Mouse (Mus musculus) limb, embryonic 14.5 days (tissue): ENCODE measurements around the gene Zfp865. TPM values are rescaled to one million over a fixed set of nuclear protein-coding genes. Genes with fewer than 3 reads are reported as not detected.

ENCODE experiments used
- ATAC-seq: fragments of 200-750 bp; cut with Nextera tagmentation; 2 replicates; pipeline ENCODE4 v1.8.0; 2017; ENCODE audit warnings: low read depth, moderate number of reproducible peaks, moderate TSS enrichment; ENCODE audit not compliant: low FRiP score
- DNase-seq: peaks from one replicate; pipeline ENCODE4 v3.0.0-alpha.2; 2015; ENCODE audit warnings: low spot score
- H3K27ac ChIP-seq: fragments of 300-500 bp; sonication (generic); replicated peaks from 2 replicates; pipeline ENCODE4 v1.5.1; 2014; ENCODE audit warnings: low read depth, mild to moderate bottlenecking, low read length, moderate library complexity, mixed read lengths
- H3K27me3 ChIP-seq: fragments of 300-500 bp; sonication (generic); 2 replicates; pipeline ENCODE4 v1.6.1; 2014; ENCODE audit warnings: low read length, mixed read lengths; ENCODE audit not compliant: control insufficient read depth, insufficient read depth
- H3K36me3 ChIP-seq: fragments of 300-500 bp; sonication (generic); 2 replicates; pipeline ENCODE4 v1.6.1; 2014; ENCODE audit warnings: mild to moderate bottlenecking, low read length, moderate library complexity, mixed read lengths; ENCODE audit not compliant: control insufficient read depth, insufficient read depth
- H3K4me1 ChIP-seq: fragments of 300-500 bp; sonication (generic); 2 replicates; pipeline ENCODE4 v1.6.1; 2014; ENCODE audit warnings: antibody characterized with exemption, low read length, mixed read lengths; ENCODE audit not compliant: control insufficient read depth, insufficient read depth
- H3K4me2 ChIP-seq: fragments of 300-500 bp; sonication (generic); replicated peaks from 2 replicates; pipeline ENCODE4 v1.6.1; 2014; ENCODE audit warnings: low read depth, mild to moderate bottlenecking, low read length, moderate library complexity; ENCODE audit not compliant: severe bottlenecking
- H3K4me3 ChIP-seq: fragments of 300-500 bp; sonication (generic); replicated peaks from 2 replicates; pipeline ENCODE4 v1.5.1; 2014; ENCODE audit warnings: low read length
- H3K9ac ChIP-seq: fragments of 300-500 bp; sonication (generic); 2 replicates; pipeline ENCODE4 v1.6.1; 2014; ENCODE audit warnings: mild to moderate bottlenecking, low read depth, low read length, moderate library complexity; ENCODE audit not compliant: severe bottlenecking
- H3K9me3 ChIP-seq: fragments of 300-500 bp; sonication (generic); 2 replicates; pipeline ENCODE4 v1.6.1; 2016; ENCODE audit warnings: low read length; ENCODE audit not compliant: control insufficient read depth
- POLR2A ChIP-seq: fragments of 200-500 bp; IDR thresholded peaks from 2 replicates; pipeline ENCODE4 v1.8.0; 2012; ENCODE audit warnings: inconsistent platforms, mild to moderate bottlenecking, moderate library complexity, borderline replicate concordance; ENCODE audit not compliant: insufficient read depth, insufficient read length; ENCODE audit errors: extremely low read depth
- WGBS: fragments of 180-500 bp; shearing (Covaris S2); extraction: QIAGEN DNeasy Blood & Tissue Kit; methylation state at CpG from one replicate; pipeline ENCODE4 v1.1.7; 2014; 5-methylcytosine and 5-hydroxymethylcytosine counted together
- polyA plus RNA-seq, 2 experiments: library from polyadenylated mRNA; depleted of rRNA in 1 of 2; stranded (reverse) in 1 of 2; unstranded in 1 of 2; fragments of >200 nt; fragmentation: Nextera tagmentation in 1 of 2; extraction: Ambion mirVana in 1 of 2; gene quantifications; 2 replicates each; pipeline versions ENCODE4 v1.2.1 to v1.2.3; 2012 to 2014

Gene Zfp865
- polyA plus RNA-seq, 2 experiments = 6.6 to 53.2 TPM

DNA sequence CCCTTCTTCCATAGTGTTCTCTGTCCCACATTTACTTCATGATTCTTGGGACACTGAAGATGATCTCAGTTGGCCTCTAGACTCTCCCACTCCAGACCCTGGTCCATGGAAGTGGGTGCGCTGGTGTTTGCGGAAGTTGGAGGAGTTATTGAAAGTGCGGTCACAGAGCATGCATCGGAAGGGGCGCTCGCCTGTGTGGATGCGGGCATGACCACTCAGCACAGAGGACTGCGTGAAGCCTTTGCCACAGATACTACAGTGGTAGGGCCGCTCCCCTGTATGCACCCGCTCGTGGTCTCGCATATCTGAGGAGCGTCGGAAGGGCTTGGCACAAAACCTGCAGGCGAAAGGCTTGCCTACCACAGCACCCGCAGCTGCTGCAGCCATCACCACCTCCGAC lies 15.5 kb downstream of the Zfp865 start:
- whole genome bisulfite sequencing = 95% methylated on average over 17 of the region's 17 CpGs
- H3K36me3 ChIP-seq = peaks cover 58% of the 10 kb centered on the region

GRCm38 (mm10) chr7:5036136-5036535 lies 16.0 kb downstream of the Zfp865 start:
- WGBS = 93% methylated on average over 9 of the region's 9 CpGs
- Histone ChIP-seq H3K36me3 (peaks cover 53% of the 10 kb centered on the region), H3K27ac (no peak overlapping the region), H3K4me3 (no peak overlapping the region), H3K4me1 (peaks cover 3% of the 10 kb centered on the region; the same call in 1 of the 2 replicates), H3K9ac (no peak overlapping the region), H3K4me2 (no peak overlapping the region), H3K27me3 (no peaks in the 10 kb centered on the region), H3K9me3 (peaks cover 19% of the 10 kb centered on the region)
- TF ChIP-seq POLR2A = no peak
- DNase-seq (no peak), ATAC-seq (no peak)

More for the DNA sequence above, 15.5 kb downstream of the Zfp865 start:
- DNase-seq (no peak), ATAC-seq (no peak)
- Histone ChIP-seq H3K9me3 (peaks cover 24% of the 10 kb centered on the region), H3K4me2 (no peak overlapping the region), H3K4me3 (no peak overlapping the region), H3K4me1 (peaks cover 3% of the 10 kb centered on the region; the same call in 1 of the 2 replicates), H3K27ac (no peak overlapping the region), H3K27me3 (no peaks in the 10 kb centered on the region), H3K9ac (no peak overlapping the region)
- no peak for TF ChIP-seq POLR2A

DNA sequence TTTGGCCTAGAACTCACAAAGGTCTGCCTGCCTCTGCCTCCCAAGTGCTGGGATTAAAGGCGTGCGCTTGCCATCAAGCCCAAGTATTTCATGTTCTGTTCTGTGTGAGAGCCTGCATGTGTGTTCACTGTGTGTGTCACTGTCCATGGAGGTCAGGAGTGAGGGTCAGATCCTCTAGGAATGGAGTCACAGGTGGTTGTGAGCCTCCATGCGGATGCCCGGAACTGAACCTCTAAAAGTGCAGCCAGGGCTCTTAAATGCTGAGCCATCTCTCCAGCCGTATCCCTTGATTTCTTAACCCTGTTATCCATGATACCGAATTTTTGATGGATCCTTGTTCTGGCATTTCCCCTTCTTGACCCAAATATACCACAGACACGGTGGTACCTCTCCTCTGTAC lies 16.9 kb downstream of the Zfp865 start:
- peaks cover 44% of the 10 kb centered on the region for H3K36me3 ChIP-seq
- no peak overlapping the region for H3K9ac ChIP-seq
- no peak overlapping the region for H3K27ac ChIP-seq
- no peak overlapping the region for H3K4me3 ChIP-seq
- TF ChIP-seq POLR2A = no peak
- DNase-seq (no peak), ATAC-seq (no peak)
- no peak overlapping the region for H3K4me2 ChIP-seq
- WGBS = 93% methylated on average over 7 of the region's 7 CpGs
- peaks cover 10% of the 10 kb centered on the region for H3K9me3 ChIP-seq
- peaks cover 3% of the 10 kb centered on the region; the same call in 1 of the 2 replicates for H3K4me1 ChIP-seq
- no peaks in the 10 kb centered on the region for H3K27me3 ChIP-seq

DNA sequence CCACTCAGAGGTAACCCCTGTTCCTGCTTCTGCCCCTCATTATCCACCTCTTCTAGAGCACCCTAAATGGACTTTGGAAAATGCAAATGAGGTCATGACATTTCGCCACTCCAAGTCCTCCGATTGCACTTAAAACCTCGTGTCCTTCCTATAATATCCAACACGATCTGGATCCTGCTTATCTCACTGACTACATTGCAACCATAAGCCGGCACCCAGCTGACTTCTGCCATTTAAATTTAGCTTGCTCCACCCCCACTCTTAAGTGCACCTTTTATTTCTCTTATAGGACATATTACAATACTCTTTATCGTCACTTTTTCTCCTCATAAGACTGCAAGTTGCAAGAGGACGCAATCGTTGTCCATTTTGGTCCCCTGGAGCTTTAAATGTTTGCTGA lies 17.3 kb downstream of the Zfp865 start:
- peaks cover 40% of the 10 kb centered on the region for H3K36me3 ChIP-seq
- no peaks in the 10 kb centered on the region for H3K27me3 ChIP-seq
- H3K4me1 ChIP-seq = peaks cover 3% of the 10 kb centered on the region; the same call in 1 of the 2 replicates
- H3K9ac ChIP-seq = no peak overlapping the region
- ATAC-seq (no peak), DNase-seq (no peak)
- H3K4me3 ChIP-seq = peak overlapping the region; percentile 50
- 89% methylated on average over 8 of the region's 8 CpGs for WGBS
- peak overlapping the region; percentile 85; the same call in 1 of the 2 replicates for H3K27ac ChIP-seq
- peaks cover 7% of the 10 kb centered on the region for H3K9me3 ChIP-seq
- H3K4me2 ChIP-seq = peak overlapping the region; percentile 49
- TF ChIP-seq POLR2A = no peak

- no peaks in the 10 kb centered on the region for H3K27me3 ChIP-seq
These were observed 18.0 kb downstream of the Zfp865 start, which contains the start of gene Zfp784 for GRCm38 (mm10) chr7:5038109-5038732. Gene Zfp784 (minus strand): TSS chr7:5038446.

More at GRCm38 (mm10) chr7:5038109-5038732, 18.0 kb downstream of the Zfp865 start, which contains the start of gene Zfp784:
- 0 out of 2 replicates have a peak, but pooled peaks have one; percentile 11 for TF ChIP-seq POLR2A
- Histone ChIP-seq H3K4me3 (peak within 1 kb of the TSS; percentile 50), H3K27ac (peak within 1 kb of the TSS; percentile 85), H3K9me3 (peaks cover 7% of the 10 kb centered on the region; the same call in 1 of the 2 replicates), H3K36me3 (peaks cover 33% of the 10 kb centered on the region), H3K9ac (peak within 1 kb of the TSS; percentile 64), H3K4me1 (peaks cover 3% of the 10 kb centered on the region; the same call in 1 of the 2 replicates), H3K4me2 (peak within 1 kb of the TSS; percentile 49)
- ATAC-seq (peak; percentile 97), DNase-seq (peak; percentile 93)
- WGBS = 0% methylated on average over 39 of the region's 48 CpGs
